Mouse (Mus musculus) heart, embryonic 11.5 days (tissue): Measurements from ENCODE around the gene Dync1li2. TPM values are rescaled to one million over a fixed set of nuclear protein-coding genes. Genes with fewer than 3 reads are reported as not detected.

Experiments
- ATAC-seq: fragments of 200-750 bp; cut with Nextera tagmentation; replicated peaks from 2 replicates; pipeline ENCODE4 v1.8.0; 2017; ENCODE audit warnings: moderate library complexity; ENCODE audit not compliant: insufficient number of reproducible peaks, low FRiP score, low TSS enrichment
- H3K27ac ChIP-seq: fragments of 300-500 bp; sonication (generic); 2 replicates; pipeline ENCODE4 v1.5.1; 2014; ENCODE audit warnings: mild to moderate bottlenecking, low read depth, low read length
- H3K27me3 ChIP-seq: fragments of 300-500 bp; sonication (generic); 2 replicates; pipeline ENCODE4 v1.6.1; 2014; ENCODE audit warnings: mild to moderate bottlenecking, low read length, mixed read lengths; ENCODE audit not compliant: control insufficient read depth, insufficient read depth
- H3K36me3 ChIP-seq: fragments of 300-500 bp; sonication (generic); 2 replicates; pipeline ENCODE4 v1.6.1; 2014; ENCODE audit warnings: mild to moderate bottlenecking, low read length, moderate library complexity, mixed read lengths; ENCODE audit not compliant: control insufficient read depth, insufficient read depth
- H3K4me1 ChIP-seq: fragments of 300-500 bp; sonication (generic); 2 replicates; pipeline ENCODE4 v1.6.1; 2014; ENCODE audit warnings: low read length; ENCODE audit not compliant: control insufficient read depth, insufficient read depth
- H3K4me2 ChIP-seq: fragments of 300-500 bp; sonication (generic); 2 replicates; pipeline ENCODE4 v1.6.1; 2014; ENCODE audit warnings: mild to moderate bottlenecking, moderate library complexity
- H3K4me3 ChIP-seq: fragments of 300-500 bp; sonication (generic); 2 replicates; pipeline ENCODE4 v1.5.1; 2014; ENCODE audit warnings: low read depth, low read length
- H3K9ac ChIP-seq: fragments of 300-500 bp; sonication (generic); 2 replicates; pipeline ENCODE4 v1.6.1; 2014; ENCODE audit warnings: mild to moderate bottlenecking, low read depth, low read length, moderate library complexity
- H3K9me3 ChIP-seq: fragments of 300-500 bp; sonication (generic); replicated peaks from 2 replicates; pipeline ENCODE4 v1.6.1; 2016; ENCODE audit warnings: low read length; ENCODE audit not compliant: control insufficient read depth
- WGBS: fragments of 180-500 bp; shearing (Covaris S2); extraction: QIAGEN DNeasy Blood & Tissue Kit; methylation state at CpG from one replicate; pipeline ENCODE4 v1.1.7; 2014; ENCODE audit not compliant: insufficient replicate concordance; 5-methylcytosine and 5-hydroxymethylcytosine counted together
- polyA plus RNA-seq: library from polyadenylated mRNA; unstranded; fragments of >200 nt; fragmentation: Nextera tagmentation; extraction: Ambion mirVana; gene quantifications from 2 replicates; pipeline ENCODE4 v1.2.1, GENCODE M21; 2014

The Dync1li2 gene
- polyA plus RNA-seq, 1 experiment from 2014 or later = 43.0 TPM

DNA sequence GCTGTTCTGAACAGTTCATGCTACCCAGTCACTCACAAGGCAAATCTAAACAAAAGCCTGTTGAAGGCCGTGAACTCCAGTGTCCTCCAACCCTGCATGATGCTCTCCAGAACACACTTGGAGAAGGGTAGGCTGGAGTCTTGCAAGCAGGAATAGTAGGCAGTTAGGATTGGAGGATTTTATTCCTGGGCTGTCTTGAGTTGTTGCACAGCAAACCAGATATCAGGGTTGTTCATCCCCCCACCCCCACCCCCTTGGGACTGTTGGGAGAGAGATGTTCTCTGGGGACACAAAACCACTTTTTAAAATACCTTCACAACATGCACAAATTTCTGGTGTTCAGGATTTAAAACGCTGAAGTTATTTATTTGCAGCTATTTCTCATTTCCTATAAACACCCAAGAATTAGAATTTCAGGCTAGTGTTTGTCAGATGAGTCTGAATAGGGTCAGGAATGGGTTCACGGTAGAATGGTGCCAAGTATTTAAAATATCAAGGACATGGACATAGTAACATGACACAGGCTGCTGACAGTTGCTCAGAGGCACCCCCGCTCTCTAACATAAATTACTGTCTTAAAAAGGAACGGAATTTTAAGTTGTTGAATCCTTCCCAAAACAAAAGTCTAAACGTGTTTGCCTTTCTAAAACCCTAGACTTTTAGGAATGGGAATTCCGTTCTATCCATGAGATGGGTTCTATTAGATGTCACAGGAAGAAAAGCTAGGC lies 29.9 kb downstream of the Dync1li2 start:
- 50% methylated on average over 7 of the region's 7 CpGs for WGBS
- Histone ChIP-seq H3K4me2 (no peak overlapping the region), H3K9ac (no peak overlapping the region), H3K4me1 (peaks cover 7% of the 10 kb centered on the region; the same call in 1 of the 2 replicates), H3K27me3 (no peaks in the 10 kb centered on the region), H3K9me3 (no peaks in the 10 kb centered on the region), H3K27ac (no peak overlapping the region), H3K4me3 (no peak overlapping the region), H3K36me3 (peaks cover 8% of the 10 kb centered on the region)
- ATAC-seq = no peak

DNA sequence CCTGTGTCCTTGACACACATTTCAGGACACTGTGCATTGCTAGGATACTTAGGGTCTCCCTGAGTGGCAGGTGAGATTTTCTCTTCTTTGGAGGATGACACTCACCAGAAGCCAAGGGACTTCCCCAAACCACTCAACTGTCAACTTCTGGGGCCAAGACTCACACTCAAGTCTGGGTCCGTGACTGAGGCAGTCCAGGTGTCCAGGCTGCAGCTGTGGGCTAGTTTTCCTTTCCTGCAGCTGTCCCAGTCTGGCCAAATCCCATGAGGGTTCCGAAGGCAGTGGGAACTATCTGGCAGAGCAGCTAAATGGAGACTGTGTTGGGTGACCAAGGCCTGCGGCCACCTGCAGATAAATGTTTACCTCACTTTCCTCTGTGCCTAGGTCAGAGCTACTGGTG lies 30.9 kb downstream of the Dync1li2 start:
- no peaks in the 10 kb centered on the region for H3K36me3 ChIP-seq
- no peaks in the 10 kb centered on the region for H3K9me3 ChIP-seq
- H3K4me2 ChIP-seq = no peak overlapping the region
- ATAC-seq = no peak
- H3K27me3 ChIP-seq = no peaks in the 10 kb centered on the region
- peaks cover 7% of the 10 kb centered on the region; the same call in 1 of the 2 replicates for H3K4me1 ChIP-seq
- WGBS = 83% methylated on average over 3 of the region's 3 CpGs
- no peak overlapping the region for H3K9ac ChIP-seq
- no peak overlapping the region for H3K27ac ChIP-seq
- no peak overlapping the region for H3K4me3 ChIP-seq

DNA sequence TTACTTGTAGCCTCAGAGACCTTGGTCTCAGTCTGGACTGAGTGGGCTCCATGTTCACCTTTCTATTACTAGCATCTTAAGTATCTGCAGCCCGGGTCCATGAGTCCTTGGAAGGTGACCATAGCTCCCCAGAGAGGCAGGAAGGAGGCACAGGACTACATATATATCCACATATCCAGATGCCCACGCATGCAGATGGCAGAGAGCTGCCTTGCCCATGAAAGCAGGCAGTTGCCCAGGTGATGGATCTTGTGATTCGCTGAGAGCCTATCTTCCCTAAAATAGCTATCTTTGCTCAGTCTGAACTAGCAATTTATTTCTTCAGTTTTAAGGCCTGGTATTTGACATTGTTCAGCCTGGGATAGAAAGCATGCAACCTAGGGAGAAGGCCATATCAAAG lies 31.4 kb downstream of the Dync1li2 start:
- 86% methylated on average over 3 of the region's 3 CpGs for WGBS
- Histone ChIP-seq H3K4me2 (no peak overlapping the region), H3K9ac (no peak overlapping the region), H3K27ac (no peak overlapping the region), H3K9me3 (no peaks in the 10 kb centered on the region), H3K4me1 (peaks cover 7% of the 10 kb centered on the region; the same call in 1 of the 2 replicates), H3K36me3 (no peaks in the 10 kb centered on the region), H3K4me3 (no peak overlapping the region), H3K27me3 (no peaks in the 10 kb centered on the region)
- ATAC-seq = no peak

DNA sequence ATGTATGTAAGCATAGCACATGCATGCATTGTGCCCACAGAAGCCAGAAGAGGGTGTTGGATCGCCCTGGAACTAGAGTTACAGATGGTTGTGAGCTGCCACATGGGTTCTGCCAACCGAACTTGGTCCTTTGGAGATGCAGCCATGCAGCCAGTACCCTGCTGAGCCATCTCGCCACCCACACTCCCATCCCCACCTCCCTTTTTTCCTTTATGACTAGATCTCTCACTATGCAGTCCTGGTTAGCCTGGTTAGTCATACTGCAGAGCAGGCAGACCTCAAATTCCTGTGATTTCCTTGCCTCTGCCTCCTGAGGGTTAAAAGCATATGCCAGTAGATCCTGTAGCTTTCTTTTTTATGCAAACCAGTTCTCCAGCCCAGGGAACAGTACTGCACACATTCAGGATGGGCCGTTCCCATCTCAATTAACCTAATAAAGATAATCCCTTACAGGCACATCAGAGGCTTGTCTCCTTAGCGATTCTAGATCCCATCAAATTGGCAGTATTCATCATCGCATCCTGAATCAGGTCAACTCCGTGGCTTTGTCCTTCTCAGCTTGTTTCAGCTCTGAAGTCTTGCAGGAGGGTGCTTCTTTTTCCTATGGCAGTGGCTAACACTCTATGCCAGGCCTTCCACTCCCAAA lies 32.1 kb downstream of the Dync1li2 start:
- no peaks in the 10 kb centered on the region for H3K36me3 ChIP-seq
- no peak overlapping the region for H3K27ac ChIP-seq
- H3K4me1 ChIP-seq = peaks cover 7% of the 10 kb centered on the region; the same call in 1 of the 2 replicates
- H3K27me3 ChIP-seq = no peaks in the 10 kb centered on the region
- H3K4me3 ChIP-seq = no peak overlapping the region
- H3K9ac ChIP-seq = no peak overlapping the region
- no peaks in the 10 kb centered on the region for H3K9me3 ChIP-seq
- ATAC-seq = no peak
- 58% methylated on average over 7 of the region's 7 CpGs for WGBS
- no peak overlapping the region for H3K4me2 ChIP-seq

DNA sequence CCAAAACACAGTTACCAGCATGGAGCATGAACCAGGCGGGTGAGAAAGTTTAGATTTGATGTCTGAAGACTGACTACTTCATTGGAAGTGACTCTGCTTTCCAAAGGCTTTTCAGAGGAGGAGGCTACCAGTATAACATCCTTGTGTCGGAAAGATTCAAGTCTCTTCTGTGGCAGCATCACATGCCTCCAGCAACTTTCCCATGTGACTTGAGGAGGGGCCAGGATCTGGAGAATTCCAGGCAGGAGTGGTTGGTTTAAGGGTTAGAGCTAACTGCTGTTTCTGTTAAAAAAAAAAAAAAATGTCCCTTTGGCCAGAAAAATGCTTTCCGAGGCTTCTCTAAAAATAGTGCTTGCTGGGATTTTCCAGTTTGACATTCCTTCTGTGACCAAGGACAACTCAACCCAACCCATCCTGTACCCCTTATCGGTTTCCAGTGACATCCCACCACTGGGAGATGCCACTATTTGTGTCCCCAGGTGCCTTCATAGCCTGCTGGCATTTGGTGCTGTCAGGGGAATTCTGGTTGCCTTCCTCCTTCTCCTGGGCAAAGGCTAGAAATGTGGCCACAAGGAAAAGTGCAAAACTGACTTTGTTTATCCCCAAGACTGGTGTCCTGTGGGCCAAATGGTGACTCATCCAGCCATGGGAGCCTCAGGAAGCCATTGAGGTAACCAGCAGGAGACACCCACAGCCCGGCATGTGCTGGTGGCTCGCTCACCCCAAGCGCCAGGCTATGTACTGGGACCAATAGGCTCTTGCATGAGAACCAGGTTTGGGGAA lies 34.3 kb downstream of the Dync1li2 start:
- no peaks in the 10 kb centered on the region for H3K36me3 ChIP-seq
- 74% methylated on average over 7 of the region's 7 CpGs for WGBS
- H3K4me2 ChIP-seq = no peak overlapping the region
- ATAC-seq = no peak
- H3K27ac ChIP-seq = no peak overlapping the region
- H3K4me1 ChIP-seq = peaks cover 11% of the 10 kb centered on the region
- no peak overlapping the region for H3K4me3 ChIP-seq
- H3K9me3 ChIP-seq = no peaks in the 10 kb centered on the region
- no peaks in the 10 kb centered on the region for H3K27me3 ChIP-seq
- no peak overlapping the region for H3K9ac ChIP-seq

DNA sequence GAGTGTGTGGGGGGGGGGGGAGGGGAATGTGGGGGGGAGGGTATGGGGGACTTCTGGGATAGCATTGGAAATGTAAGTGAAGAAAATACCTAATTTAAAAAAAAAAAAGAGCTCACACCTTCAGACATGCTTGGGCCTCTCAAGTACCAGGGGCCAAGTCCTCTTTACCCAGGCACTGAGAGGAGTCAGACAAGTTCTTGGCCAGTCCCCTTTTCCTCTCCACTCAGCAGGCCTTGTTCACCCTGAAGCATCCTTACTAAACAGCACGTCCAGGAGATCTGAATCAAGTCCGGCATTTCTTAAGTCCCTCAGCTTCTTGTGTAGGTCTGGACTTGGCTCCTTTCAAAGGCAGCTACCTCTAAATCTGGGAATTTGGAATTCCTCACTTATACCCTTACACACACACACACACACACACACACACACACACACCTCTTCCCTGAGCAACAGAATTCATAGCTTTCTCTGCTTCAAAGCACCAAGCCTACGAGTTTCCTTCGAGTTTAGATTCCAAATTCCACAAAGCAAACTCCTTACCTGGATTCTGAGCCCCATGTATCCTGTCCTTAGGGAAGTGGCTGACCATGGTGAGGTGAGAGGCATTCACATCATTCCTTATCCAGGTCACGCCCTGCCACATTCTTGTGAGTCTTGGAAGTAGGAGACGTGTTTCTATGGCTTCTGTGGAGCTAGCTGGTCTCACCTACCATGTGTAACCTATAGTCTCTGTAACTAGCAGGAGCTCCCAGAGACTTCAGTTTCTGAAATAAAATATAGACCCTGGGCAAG lies 36.3 kb downstream of the Dync1li2 start:
- 71% methylated on average over 6 of the region's 6 CpGs for WGBS
- Histone ChIP-seq H3K27me3 (no peaks in the 10 kb centered on the region), H3K9ac (no peak overlapping the region), H3K4me3 (no peak overlapping the region), H3K27ac (no peak overlapping the region), H3K36me3 (no peaks in the 10 kb centered on the region), H3K4me2 (no peak overlapping the region), H3K9me3 (no peaks in the 10 kb centered on the region), H3K4me1 (peaks cover 4% of the 10 kb centered on the region; the same call in 1 of the 2 replicates)
- no peak for ATAC-seq

DNA sequence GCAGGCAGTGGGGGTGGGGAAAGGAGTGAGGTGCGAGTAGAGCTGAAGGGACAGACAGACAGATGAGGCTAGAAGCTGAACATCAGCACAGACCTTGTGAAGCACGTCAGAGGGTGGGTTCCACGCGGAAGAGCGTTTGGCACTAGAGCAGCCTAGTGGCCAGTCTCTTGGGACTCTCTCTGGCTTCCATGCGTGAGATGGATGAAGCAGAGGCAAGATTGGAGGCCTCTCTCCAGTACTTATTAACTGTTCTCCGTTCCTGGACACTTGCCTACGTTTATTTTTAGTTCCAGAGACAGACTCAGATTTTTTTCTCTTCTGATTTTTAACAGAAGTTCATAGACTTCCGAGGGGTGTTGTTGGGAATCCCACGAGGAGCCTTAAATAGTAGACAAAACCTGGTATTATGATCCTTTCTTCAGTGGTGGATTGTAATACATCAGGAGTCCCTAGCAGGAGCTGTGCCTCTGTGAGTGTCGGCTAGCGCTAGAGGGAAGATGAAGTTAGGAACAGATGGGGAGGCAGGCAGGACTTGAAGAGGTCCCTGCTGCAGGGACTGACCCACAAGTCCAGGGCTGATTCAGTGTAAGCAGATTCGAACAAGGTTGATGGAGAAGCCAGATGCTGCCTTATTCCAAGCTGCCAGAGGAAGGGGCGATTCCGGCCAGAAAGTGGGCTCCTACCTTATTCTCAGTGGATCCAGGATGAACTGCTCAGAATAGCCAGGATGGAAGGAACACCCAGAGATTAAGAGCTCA lies 37.2 kb downstream of the Dync1li2 start:
- Histone ChIP-seq H3K27me3 (no peaks in the 10 kb centered on the region), H3K4me1 (peaks cover 7% of the 10 kb centered on the region; the same call in 1 of the 2 replicates), H3K36me3 (no peaks in the 10 kb centered on the region), H3K9me3 (no peaks in the 10 kb centered on the region), H3K9ac (no peak overlapping the region), H3K4me2 (no peak overlapping the region), H3K4me3 (no peak overlapping the region), H3K27ac (no peak overlapping the region)
- ATAC-seq = no peak
- 59% methylated on average over 15 of the region's 15 CpGs for WGBS
